Mouse (Mus musculus) megakaryocyte, embryonic 14.5 days (primary cell): ENCODE data around the gene Txlna.

Source experiments
- FLI1 ChIP-seq: IDR thresholded peaks from 2 replicates; pipeline ENCODE4 v1.6.1; 2012; ENCODE audit warnings: low read length, inconsistent platforms, mixed read lengths
- GATA1 ChIP-seq: IDR thresholded peaks from 3 replicates; pipeline ENCODE4 v1.6.1; 2012; ENCODE audit warnings: mixed read lengths, low read length, inconsistent platforms, borderline replicate concordance

DNA sequence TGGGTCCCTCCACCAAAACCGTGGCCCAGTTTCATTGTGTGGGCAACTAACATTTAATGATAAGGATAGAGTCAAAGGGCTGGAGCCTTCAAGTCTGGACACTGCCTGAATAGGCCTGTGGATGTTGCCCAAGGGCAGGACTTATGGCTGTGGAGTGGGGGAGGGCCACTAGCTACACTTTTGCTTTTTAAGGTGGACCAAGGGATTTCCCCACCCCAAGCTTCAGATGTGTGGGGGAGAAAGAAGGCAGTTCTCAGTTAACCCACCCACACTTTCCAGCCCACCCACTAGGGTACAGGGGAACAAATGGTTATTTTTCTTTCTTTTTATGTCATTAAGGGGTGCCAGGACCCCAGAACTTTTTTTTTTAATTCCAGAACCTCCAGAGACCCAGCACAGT lies 56.5 kb downstream of the Txlna start:
- no peak for TF ChIP-seq GATA1
- TF ChIP-seq FLI1: no peak
